Mouse (Mus musculus) left cerebral cortex, postnatal 36 days (tissue): ENCODE measurements around the gene Cracr2b. TPM values are rescaled to one million over a fixed set of nuclear protein-coding genes. Genes with fewer than 3 reads are reported as not detected.

ENCODE experiments used
- DNase-seq, 2 experiments: peaks; one replicate each; pipeline ENCODE4 v3.0.0; 2021 to 2022; ENCODE audit warnings: low spot score in 2 of 2, mixed read lengths in 1 of 2
- intact Hi-C: fragments of 180-260 bp; cut with DNase I; formaldehyde crosslinking; loops from one replicate; pipeline ENCODE4 v1.15.1; 2025
- total RNA-seq, 2 experiments: library from RNA; stranded (reverse); gene quantifications; 2 replicates each; pipeline ENCODE4 v1.2.3; 2021

Gene Cracr2b
- total RNA-seq, 2 experiments from 2014 or later = 3.0 to 3.5 TPM

DNA sequence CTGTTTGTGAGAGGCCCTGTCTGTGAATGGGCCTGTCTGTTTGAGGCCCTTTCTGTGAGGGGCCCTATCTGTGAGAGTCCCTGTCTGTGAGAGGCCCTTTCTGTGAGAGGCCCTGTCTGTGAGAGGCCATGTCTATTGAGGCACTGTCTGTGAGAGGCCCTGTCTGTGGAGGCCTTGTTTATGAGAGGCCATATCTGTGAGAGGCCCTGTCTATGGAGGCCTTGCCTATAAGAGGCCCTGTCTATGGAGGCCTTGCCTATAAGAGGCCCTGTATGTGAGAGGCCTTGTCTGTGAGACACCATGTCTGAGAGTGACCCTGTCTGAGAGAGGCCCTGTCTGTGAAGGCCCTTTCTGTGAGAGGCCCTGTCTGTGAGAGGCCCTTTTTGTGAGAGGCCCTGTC lies 47.3 kb downstream of the Cracr2b start:
- no peak for DNase-seq
- intact Hi-C loops = no loop called here

- no peak for DNase-seq
- intact Hi-C loops = no loop called here
Measured at GRCm38 (mm10) chr7:141510196-141510595, 49.3 kb downstream of the Cracr2b start.

- DNase-seq = no peak
- intact Hi-C loops = no loop called here
Measured at GRCm38 (mm10) chr7:141510681-141511191, 49.8 kb downstream of the Cracr2b start.

Other genes with a start within 250 kb of the Cracr2b start
- not detected for gene Lmntd2, start 247.0 kb upstream of the Cracr2b start, total RNA-seq
- 1 to 10 TPM in 1 of 2 experiments, under 1 TPM in 1; 0.70 to 1.3 TPM for gene Rassf7, start 245.2 kb upstream of the Cracr2b start, total RNA-seq
- 10 to 100 TPM; 64.4 to 78.0 TPM for gene Phrf1, start 232.3 kb upstream of the Cracr2b start, total RNA-seq
- 1 to 10 TPM; 1.7 to 2.0 TPM for gene Irf7, start 194.6 kb upstream of the Cracr2b start, total RNA-seq
- gene Cdhr5, start 184.3 kb upstream of the Cracr2b start, total RNA-seq = not detected
- not detected for gene Sct, start 182.0 kb upstream of the Cracr2b start, total RNA-seq
- gene Drd4, start 169.1 kb upstream of the Cracr2b start, total RNA-seq = under 1 TPM; 0.17 to 0.39 TPM
- 10 to 100 TPM; 67.3 to 72.5 TPM for gene Deaf1, start 133.4 kb upstream of the Cracr2b start, total RNA-seq
- 10 to 100 TPM; 30.5 to 34.9 TPM for gene Tmem80, start 133.4 kb upstream of the Cracr2b start, total RNA-seq
- gene Eps8l2, start 122.2 kb upstream of the Cracr2b start, total RNA-seq = 1 to 10 TPM; 4.7 to 5.9 TPM
- gene Taldo1, start 68.9 kb upstream of the Cracr2b start, total RNA-seq = 100 to 1,000 TPM in 1 of 2 experiments, 10 to 100 TPM in 1; 93.3 to 116 TPM
- 10 to 100 TPM; 43.2 to 43.4 TPM for gene Gatd1, start 47.0 kb upstream of the Cracr2b start, total RNA-seq
- gene Cend1, start 31.6 kb upstream of the Cracr2b start, total RNA-seq = 100 to 1,000 TPM; 291 to 331 TPM
- 100 to 1,000 TPM; 270 to 289 TPM for gene Slc25a22, start 23.2 kb upstream of the Cracr2b start, total RNA-seq
- gene Pidd1, start 17.1 kb upstream of the Cracr2b start, total RNA-seq = 1 to 10 TPM in 1 of 2 experiments, under 1 TPM in 1; 0.76 to 1.9 TPM
- 100 to 1,000 TPM; 493 to 570 TPM for gene Rplp2, start 13.7 kb upstream of the Cracr2b start, total RNA-seq
- gene Pnpla2, start 5.9 kb upstream of the Cracr2b start, total RNA-seq = 10 to 100 TPM; 28.0 to 31.7 TPM
- gene Cd151, start 6.3 kb downstream of the Cracr2b start, total RNA-seq = 10 to 100 TPM; 30.9 to 35.4 TPM
- gene Polr2l, start 14.0 kb downstream of the Cracr2b start, total RNA-seq = 10 to 100 TPM; 38.0 to 40.1 TPM
- 10 to 100 TPM; 14.2 to 20.0 TPM for gene Tspan4, start 14.1 kb downstream of the Cracr2b start, total RNA-seq
- 10 to 100 TPM; 67.2 to 68.4 TPM for gene Chid1, start 78.8 kb downstream of the Cracr2b start, total RNA-seq
- 100 to 1,000 TPM; 199 to 214 TPM for gene Ap2a2, start 101.1 kb downstream of the Cracr2b start, total RNA-seq
- not detected for gene Muc6, start 194.2 kb downstream of the Cracr2b start, total RNA-seq
- gene Muc2, start 229.2 kb downstream of the Cracr2b start, total RNA-seq = 1 to 10 TPM in 1 of 2 experiments, under 1 TPM in 1; 0.15 to 2.0 TPM